ENCODE assay signal across 15 mouse cellular contexts in genomic region chr2:103707056-103707776, GRCm38 (mm10). TPM values are rescaled to one million over a fixed set of nuclear protein-coding genes. Genes with fewer than 3 reads are reported as not detected.
A peak's percentile ranks its signal among the peaks of the same experiment; 100 is the strongest.
DNase-seq lines count a peak whose midpoint lies in the region; ATAC-seq and TF ChIP-seq lines count a peak whose summit lies in the region.
"Had no signal": no experiment of that assay in that cellular context is flagged by ENCODE, and none has a peak within 500 bp of the region (broad histone marks: within the 10 kb centered on the region; RNA-seq: fewer than 3 reads in every experiment).

No protein-coding gene starts in this region.

- H3K9ac ChIP-seq in heart, embryonic 13.5 days: no peak overlapping the region
- H3K9ac ChIP-seq in liver, embryonic 12.5 days: no peak overlapping the region
- H3K9ac ChIP-seq: forebrain, embryonic 13.5 days; limb, embryonic 12.5 days had no signal

- no peak overlapping the region for H3K4me2 ChIP-seq in heart, embryonic 13.5 days
- no peak overlapping the region for H3K4me2 ChIP-seq in liver, embryonic 12.5 days
- H3K4me2 ChIP-seq in myocyte (ENCODE audit: low read depth): no peak overlapping the region
- H3K4me2 ChIP-seq: forebrain, embryonic 13.5 days had no signal

- no peak overlapping the region for H3K4me3 ChIP-seq in heart, embryonic 13.5 days
- H3K4me3 ChIP-seq in liver, embryonic 12.5 days: no peak overlapping the region
- H3K4me3 ChIP-seq in myocyte: no peak overlapping the region
- H3K4me3 ChIP-seq: forebrain, embryonic 13.5 days; layer of hippocampus, adult 2 months; left cerebral cortex, adult 2 months; limb, embryonic 12.5 days had no signal

- H3K36me3 ChIP-seq in heart, embryonic 13.5 days: peaks cover 94% of the 10 kb centered on the region
- peaks cover 16% of the 10 kb centered on the region; the same call in 1 of the 2 replicates for H3K36me3 ChIP-seq in liver, embryonic 12.5 days
- peaks cover 16% of the 10 kb centered on the region for H3K36me3 ChIP-seq in myocyte (ENCODE audit: control insufficient read depth, insufficient read depth)

- DNase-seq in heart, postnatal 14 days: no peak
- peak; percentile 41 for DNase-seq in thymus, postnatal 14 days
- DNase-seq in thymus, postnatal 36 days: no peak
- no peak for DNase-seq in layer of hippocampus, postnatal 36 days
- DNase-seq in spleen, adult 18-20 months: no peak
- DNase-seq: right cerebral cortex, adult 18-20 months; thymus, postnatal 25 days had no signal

- H3K4me1 ChIP-seq in heart, embryonic 13.5 days: peaks cover 39% of the 10 kb centered on the region
- peaks cover 25% of the 10 kb centered on the region for H3K4me1 ChIP-seq in liver, embryonic 12.5 days

- WGBS in heart, embryonic 13.5 days: 63% methylated on average over 6 of the region's 6 CpGs
- 58% methylated on average over 6 of the region's 6 CpGs for WGBS in liver, embryonic 12.5 days (ENCODE audit: insufficient replicate concordance)

- intact Hi-C loops in heart, postnatal 14 days (cut with DNase I): no loop called here

- ATAC-seq in heart, embryonic 13.5 days (ENCODE audit: extremely low read depth, insufficient number of reproducible peaks, low FRiP score, low TSS enrichment): no peak
- peak; percentile 68 for ATAC-seq in liver, embryonic 12.5 days
- ATAC-seq: forebrain, embryonic 13.5 days had no signal

- H3K79me2 ChIP-seq in myocyte (ENCODE audit: control insufficient read depth, insufficient read depth): no peaks in the 10 kb centered on the region

- no peaks in the 10 kb centered on the region for H3K27me3 ChIP-seq in heart, embryonic 13.5 days (replicated peaks)
- H3K27me3 ChIP-seq in liver, embryonic 12.5 days (replicated peaks): peaks cover 4% of the 10 kb centered on the region; the same call in 1 of the 2 replicates
- H3K27me3 ChIP-seq in myocyte (ENCODE audit: control insufficient read depth, insufficient read depth, insufficient read length): no peaks in the 10 kb centered on the region
- H3K27me3 ChIP-seq: forebrain, embryonic 13.5 days; limb, embryonic 12.5 days had no signal

- H3K27ac ChIP-seq in heart, embryonic 13.5 days (replicated peaks): peak overlapping the region; percentile 71
- no peak overlapping the region for H3K27ac ChIP-seq in liver, embryonic 12.5 days
- H3K27ac ChIP-seq: forebrain, embryonic 13.5 days; layer of hippocampus, adult 2 months; left cerebral cortex, adult 2 months; stomach, postnatal 0 days had no signal

- no peak for TF ChIP-seq POLR2A in myocyte (IDR thresholded peaks at IDR 0.05; ENCODE audit: insufficient read length, low read depth)

- no peak overlapping the region for H3ac ChIP-seq in myocyte (ENCODE audit: control insufficient read depth, insufficient read length)

- no peaks in the 10 kb centered on the region for H3K9me3 ChIP-seq in heart, embryonic 13.5 days
- H3K9me3 ChIP-seq in liver, embryonic 12.5 days (replicated peaks): no peaks in the 10 kb centered on the region
- H3K9me3 ChIP-seq: forebrain, embryonic 13.5 days; limb, embryonic 12.5 days had no signal

TF ChIP-seq in myocyte, 11 proteins besides CTCF, POLR2A, EP300 and RAD21:
- TF ChIP-seq TCF3 (IDR thresholded peaks at IDR 0.05; ENCODE audit: insufficient read length, low read depth) (peak; percentile 75), CEBPB (IDR thresholded peaks at IDR 0.05; ENCODE audit: insufficient read depth, poor library complexity, severe bottlenecking) (no peak), TCF12 (IDR thresholded peaks at IDR 0.05; ENCODE audit: insufficient read depth, poor library complexity, severe bottlenecking) (peak; percentile 47), MYOD1 (IDR thresholded peaks at IDR 0.05; ENCODE audit: control insufficient read depth in 1 of 3, insufficient read length in 2 of 3, low read depth in 2 of 3) (peak; percentile 37 to 91 (median 74)), MYOG (IDR thresholded peaks at IDR 0.05; ENCODE audit: control insufficient read depth in 1 of 3, insufficient read depth in 1 of 3, insufficient read length in 2 of 3, low read depth in 2 of 3) (peak; percentile 72 to 94 (median 82))

RNA-seq across cellular contexts. Expression of gene Nat10, which starts 53.9 kb away (rescaled TPM):
- 15.8 and 16.1 TPM in 2 replicates for polyA plus RNA-seq in heart, embryonic 13.5 days (2015; fragmentation: Nextera tagmentation; extraction: Ambion mirVana)
- 10 to 100 TPM; 14.5 to 16.7 TPM for total RNA-seq in heart, postnatal 14 days (2021)
- polyA plus RNA-seq in liver, embryonic 12.5 days (2016; fragmentation: Nextera tagmentation; extraction: Ambion mirVana): 35.0 and 35.3 TPM in 2 replicates
- 20.6 TPM for polyA plus RNA-seq in myocyte (2012; fragmentation: generic; extraction: Trizol)
- 10 to 100 TPM; 37.0 to 37.6 TPM for total RNA-seq in layer of hippocampus, postnatal 36 days (2021)
